Mouse (Mus musculus) neural tube, embryonic 14.5 days (tissue): Measurements from ENCODE around the gene Bco2. TPM values are rescaled to one million over a fixed set of nuclear protein-coding genes. Genes with fewer than 3 reads are reported as not detected.

Experiments used
- ATAC-seq: fragments of 200-750 bp; cut with Nextera tagmentation; 2 replicates; pipeline ENCODE4 v1.8.0; 2017; ENCODE audit warnings: low read depth, mild to moderate bottlenecking, moderate TSS enrichment, moderate library complexity
- H3K27ac ChIP-seq: fragments of 300-500 bp; sonication (generic); 2 replicates; pipeline ENCODE4 v1.5.1; 2014; ENCODE audit warnings: low read depth, mild to moderate bottlenecking, control low read depth, low read length, moderate library complexity, mixed read lengths
- H3K27me3 ChIP-seq: fragments of 300-500 bp; sonication (generic); 2 replicates; pipeline ENCODE4 v1.6.1; 2014; ENCODE audit warnings: low read length; ENCODE audit not compliant: control insufficient read depth, insufficient read depth
- H3K36me3 ChIP-seq: fragments of 300-500 bp; sonication (generic); 2 replicates; pipeline ENCODE4 v1.6.1; 2014; ENCODE audit warnings: low read length, mixed read lengths; ENCODE audit not compliant: control insufficient read depth, insufficient read depth
- H3K4me1 ChIP-seq: fragments of 300-500 bp; sonication (generic); 2 replicates; pipeline ENCODE4 v1.6.1; 2014; ENCODE audit warnings: low read length; ENCODE audit not compliant: control insufficient read depth, insufficient read depth
- H3K4me2 ChIP-seq: fragments of 300-500 bp; sonication (generic); 2 replicates; pipeline ENCODE4 v1.6.1; 2014; ENCODE audit warnings: mild to moderate bottlenecking, low read depth, low read length, control low read depth
- H3K4me3 ChIP-seq: fragments of 300-500 bp; sonication (generic); 2 replicates; pipeline ENCODE4 v1.5.1; 2014; ENCODE audit warnings: low read depth, low read length, control low read depth, mixed read lengths
- H3K9ac ChIP-seq: fragments of 300-500 bp; sonication (generic); replicated peaks from 2 replicates; pipeline ENCODE4 v1.6.1; 2014; ENCODE audit warnings: low read depth, mild to moderate bottlenecking, control low read depth, low read length, mixed read lengths
- H3K9me3 ChIP-seq: fragments of 300-500 bp; sonication (generic); 2 replicates; pipeline ENCODE4 v1.6.1; 2016; ENCODE audit warnings: low read length; ENCODE audit not compliant: control insufficient read depth
- WGBS: fragments of 180-500 bp; shearing (Covaris S2); extraction: QIAGEN DNeasy Blood & Tissue Kit; methylation state at CpG from one replicate; pipeline ENCODE4 v1.1.7; 2014; 5-methylcytosine and 5-hydroxymethylcytosine counted together
- polyA plus RNA-seq: library from polyadenylated mRNA; unstranded; fragments of >200 nt; fragmentation: Nextera tagmentation; extraction: Ambion mirVana; gene quantifications from 2 replicates; pipeline ENCODE4 v1.2.1, GENCODE M21; 2014

The Bco2 gene
- polyA plus RNA-seq, 1 experiment from 2014 or later, result 0.11 TPM

DNA sequence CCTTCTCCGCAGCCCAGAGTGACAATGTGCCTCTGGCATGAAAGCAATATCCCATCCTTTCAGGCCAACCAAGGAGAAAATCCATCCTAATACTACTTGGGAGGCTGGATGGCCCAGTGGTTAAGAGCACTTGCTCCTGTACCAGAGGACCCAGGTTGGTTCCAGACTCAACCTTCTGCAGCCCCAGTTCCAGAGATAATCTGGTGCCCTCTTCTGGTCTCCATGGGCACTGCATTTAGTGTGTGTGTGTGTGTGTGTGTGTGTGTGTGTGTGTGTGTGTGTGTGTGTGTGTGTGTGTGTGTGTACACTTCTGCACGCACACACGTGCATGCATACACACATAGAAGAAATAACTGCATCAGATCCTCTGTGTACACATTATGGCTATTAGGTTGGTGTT is 38.6 kb upstream of the Bco2 start:
- H3K4me1 ChIP-seq, result no peaks in the 10 kb centered on the region
- no peak overlapping the region for H3K27ac ChIP-seq
- 77% methylated on average over 3 of the region's 3 CpGs for WGBS
- ATAC-seq, result no peak
- peaks cover 36% of the 10 kb centered on the region for H3K36me3 ChIP-seq
- H3K4me2 ChIP-seq, result no peak overlapping the region
- H3K27me3 ChIP-seq, result no peaks in the 10 kb centered on the region
- H3K9ac ChIP-seq, result no peak overlapping the region
- H3K9me3 ChIP-seq, result no peaks in the 10 kb centered on the region
- no peak overlapping the region for H3K4me3 ChIP-seq

DNA sequence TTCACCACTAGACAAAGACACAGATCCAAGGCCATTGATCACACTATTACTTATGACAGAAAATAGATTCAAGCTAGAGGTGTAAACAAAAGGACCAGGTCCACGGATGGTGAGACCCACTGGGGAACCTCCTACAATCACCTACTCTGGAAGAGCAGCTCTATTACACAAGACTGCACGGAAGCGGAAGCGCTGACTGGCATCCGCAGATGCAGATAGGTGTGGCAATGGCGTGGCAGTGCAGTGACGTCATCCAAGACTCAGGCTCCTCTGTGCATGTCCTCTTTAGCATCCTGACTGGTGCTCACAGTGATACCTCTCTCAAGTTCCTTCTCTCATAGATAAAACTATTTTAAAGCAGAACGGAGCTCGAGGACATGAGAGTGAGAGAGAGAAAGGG is 38.0 kb upstream of the Bco2 start:
- Histone ChIP-seq H3K4me2 (no peak overlapping the region), H3K9me3 (no peaks in the 10 kb centered on the region), H3K4me1 (no peaks in the 10 kb centered on the region), H3K36me3 (peaks cover 30% of the 10 kb centered on the region), H3K27me3 (no peaks in the 10 kb centered on the region), H3K9ac (no peak overlapping the region), H3K4me3 (no peak overlapping the region), H3K27ac (no peak overlapping the region)
- no peak for ATAC-seq
- WGBS, result 92% methylated on average over 9 of the region's 9 CpGs

DNA sequence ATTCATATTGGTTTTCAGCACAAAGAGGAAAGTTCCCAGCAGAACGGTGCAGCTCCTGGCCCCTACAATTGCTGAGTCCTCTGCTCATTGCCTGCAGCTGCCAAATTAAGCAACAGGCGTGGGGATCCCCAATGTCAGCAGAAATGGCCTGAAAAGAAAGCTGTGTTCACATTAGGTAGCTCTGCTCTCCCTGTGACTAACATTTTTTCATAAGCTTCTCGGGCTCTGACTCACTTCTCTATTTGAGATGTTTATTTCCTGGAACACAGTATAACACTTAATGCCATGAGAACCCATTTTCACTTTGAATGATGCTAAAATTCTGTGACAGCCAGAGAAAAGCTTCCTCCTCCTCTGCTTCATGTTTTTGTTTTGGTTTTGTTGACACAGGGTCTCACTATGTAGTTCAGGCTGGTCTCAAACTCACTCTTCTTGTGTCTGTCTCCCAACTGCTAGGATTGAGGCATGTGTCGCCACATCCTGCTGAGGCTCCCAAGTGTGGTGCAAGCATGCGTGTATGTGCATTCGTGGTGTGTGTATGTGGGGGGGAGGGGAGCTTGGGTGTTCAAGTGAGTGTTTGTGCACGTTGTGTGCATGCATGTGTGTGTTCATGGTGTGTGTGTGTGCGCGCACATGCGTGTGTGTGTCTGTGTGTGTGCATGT is 36.0 kb upstream of the Bco2 start:
- no peaks in the 10 kb centered on the region for H3K9me3 ChIP-seq
- H3K27ac ChIP-seq, result no peak overlapping the region
- H3K36me3 ChIP-seq, result peaks cover 11% of the 10 kb centered on the region
- no peak overlapping the region for H3K4me3 ChIP-seq
- no peaks in the 10 kb centered on the region for H3K4me1 ChIP-seq
- H3K4me2 ChIP-seq, result no peak overlapping the region
- 76% methylated on average over 10 of the region's 10 CpGs for WGBS
- no peak for ATAC-seq
- H3K27me3 ChIP-seq, result no peaks in the 10 kb centered on the region
- H3K9ac ChIP-seq, result no peak overlapping the region

DNA sequence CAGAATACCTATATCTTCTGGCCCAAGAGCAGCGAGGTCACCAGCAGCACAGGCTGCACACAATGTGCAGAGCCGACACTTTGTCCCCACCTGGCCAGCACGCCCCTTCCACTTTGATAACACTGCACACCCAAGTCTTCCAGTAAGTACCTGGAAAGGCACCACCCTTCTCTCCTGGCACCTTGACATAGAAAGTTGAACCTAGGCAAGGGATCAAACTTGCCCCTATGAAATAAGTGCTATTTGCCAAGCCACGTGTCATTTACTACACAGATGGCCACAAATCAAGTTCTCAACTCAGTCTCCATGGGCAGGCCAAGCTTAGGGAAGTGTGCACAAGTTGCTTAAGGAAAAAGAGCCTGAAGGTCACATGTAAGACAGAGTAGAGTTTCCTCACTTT is 32.0 kb upstream of the Bco2 start:
- H3K9ac ChIP-seq, result no peak overlapping the region
- H3K4me1 ChIP-seq, result no peaks in the 10 kb centered on the region
- ATAC-seq, result no peak
- no peaks in the 10 kb centered on the region for H3K9me3 ChIP-seq
- H3K27ac ChIP-seq, result no peak overlapping the region
- no peaks in the 10 kb centered on the region for H3K27me3 ChIP-seq
- no peaks in the 10 kb centered on the region for H3K36me3 ChIP-seq
- whole genome bisulfite sequencing, result 87% methylated on average over 4 of the region's 4 CpGs
- H3K4me2 ChIP-seq, result no peak overlapping the region
- H3K4me3 ChIP-seq, result no peak overlapping the region

DNA sequence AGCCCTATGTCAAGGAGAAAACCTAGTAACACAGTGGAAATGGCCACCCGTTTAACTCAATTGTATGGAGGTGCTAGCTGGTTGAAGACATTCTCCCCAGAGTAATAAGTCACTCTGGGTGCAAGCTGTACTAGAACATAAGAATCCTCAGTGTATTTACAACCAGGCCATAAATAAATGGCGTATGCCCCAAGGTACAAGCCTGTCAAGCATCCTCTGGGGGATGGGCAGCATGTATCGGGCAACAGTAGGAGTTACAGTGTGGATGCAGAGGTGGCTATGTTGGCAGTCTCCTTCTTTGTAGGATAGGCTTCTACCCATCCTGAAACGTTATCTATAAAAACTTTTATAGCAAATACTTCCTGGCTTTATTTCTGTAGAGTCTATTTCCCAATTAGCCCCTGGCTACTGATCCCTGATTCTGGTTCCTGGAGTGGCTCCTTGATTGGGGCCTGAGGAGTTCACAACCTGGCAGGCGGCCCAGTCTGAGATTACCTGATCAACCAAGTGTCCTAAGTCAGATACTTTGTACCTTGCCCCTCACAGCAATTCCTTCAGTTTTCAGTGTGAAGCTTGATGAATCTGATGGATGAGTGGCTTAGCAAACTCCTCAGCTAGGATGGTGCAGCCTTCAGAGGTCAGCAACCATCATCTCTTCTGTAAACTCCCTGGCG is 30.3 kb upstream of the Bco2 start:
- Histone ChIP-seq H3K36me3 (no peaks in the 10 kb centered on the region), H3K27me3 (no peaks in the 10 kb centered on the region), H3K9ac (no peak overlapping the region), H3K4me2 (no peak overlapping the region), H3K4me3 (no peak overlapping the region), H3K27ac (no peak overlapping the region), H3K4me1 (no peaks in the 10 kb centered on the region), H3K9me3 (no peaks in the 10 kb centered on the region)
- WGBS, result 77% methylated on average over 6 of the region's 6 CpGs
- no peak for ATAC-seq

DNA sequence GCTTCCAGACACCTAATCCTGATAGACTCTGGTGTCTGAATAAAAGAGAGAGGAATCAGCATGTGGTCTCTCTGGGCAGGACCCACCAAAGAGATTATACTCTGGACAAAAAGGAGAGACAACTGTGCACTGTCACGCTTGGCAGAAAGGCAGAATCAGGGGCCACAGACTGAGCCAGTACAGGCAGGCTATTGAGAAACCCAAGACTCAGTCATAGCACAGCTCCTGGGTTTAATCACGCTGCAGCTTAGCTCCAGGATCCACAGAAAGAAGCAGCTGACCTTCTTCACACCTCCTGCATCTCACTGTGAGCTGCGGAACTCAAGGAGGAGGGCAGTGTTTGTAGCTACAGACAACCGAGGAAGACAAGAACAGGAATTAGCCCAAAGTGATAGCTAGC is 25.4 kb upstream of the Bco2 start:
- no peaks in the 10 kb centered on the region for H3K9me3 ChIP-seq
- no peaks in the 10 kb centered on the region for H3K4me1 ChIP-seq
- no peak overlapping the region for H3K4me2 ChIP-seq
- WGBS, result 49% methylated on average over 4 of the region's 4 CpGs
- no peaks in the 10 kb centered on the region for H3K36me3 ChIP-seq
- H3K4me3 ChIP-seq, result no peak overlapping the region
- no peak overlapping the region for H3K9ac ChIP-seq
- ATAC-seq, result no peak
- H3K27me3 ChIP-seq, result no peaks in the 10 kb centered on the region
- no peak overlapping the region for H3K27ac ChIP-seq

DNA sequence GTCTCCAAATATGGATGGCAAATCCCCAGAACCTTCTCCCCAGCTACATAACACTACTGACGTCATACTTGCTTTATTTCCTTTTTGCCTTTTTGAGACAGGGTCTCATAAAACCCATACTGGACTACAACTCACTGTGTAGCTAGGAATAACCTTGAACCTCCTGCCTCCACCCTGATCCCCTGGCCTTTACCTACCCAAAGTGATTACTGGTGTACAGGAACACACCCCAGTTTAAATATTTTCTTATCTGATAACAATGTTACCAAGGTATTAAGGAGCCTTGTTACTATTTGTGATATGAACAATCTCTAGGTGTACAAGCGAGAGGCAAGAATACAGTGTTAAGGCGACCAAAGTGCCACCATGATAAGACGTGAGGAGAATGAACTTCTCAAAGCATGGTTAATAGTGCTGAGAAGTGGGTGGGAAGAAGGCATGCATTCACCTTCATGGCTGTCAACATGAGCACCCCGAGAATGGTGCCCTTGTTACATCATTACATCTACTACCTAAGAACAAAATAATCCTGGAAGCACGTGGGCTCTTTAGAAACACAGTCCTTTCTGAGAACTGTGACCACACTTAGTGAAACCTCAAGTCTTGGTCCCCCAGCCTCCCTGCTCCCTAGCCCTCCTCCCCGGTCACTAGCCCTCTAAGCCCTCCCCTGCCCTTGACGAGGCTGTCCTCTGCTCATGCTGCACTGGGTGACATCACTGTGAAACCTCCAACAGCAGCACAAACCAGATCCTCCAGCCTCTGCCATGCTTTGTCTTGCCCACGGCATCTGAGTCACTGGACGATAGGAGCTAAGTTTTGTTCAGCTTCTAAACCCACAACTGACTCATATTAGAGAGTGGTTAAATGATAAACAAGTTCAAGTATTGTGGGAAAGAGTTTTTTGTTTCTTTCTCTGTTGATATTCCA is 14.9 kb upstream of the Bco2 start:
- no peak overlapping the region for H3K4me2 ChIP-seq
- no peak for ATAC-seq
- 88% methylated on average over 10 of the region's 10 CpGs for WGBS
- no peaks in the 10 kb centered on the region for H3K36me3 ChIP-seq
- H3K9ac ChIP-seq, result no peak overlapping the region
- H3K4me3 ChIP-seq, result no peak overlapping the region
- no peaks in the 10 kb centered on the region for H3K9me3 ChIP-seq
- H3K4me1 ChIP-seq, result no peaks in the 10 kb centered on the region
- no peaks in the 10 kb centered on the region for H3K27me3 ChIP-seq
- no peak overlapping the region for H3K27ac ChIP-seq

DNA sequence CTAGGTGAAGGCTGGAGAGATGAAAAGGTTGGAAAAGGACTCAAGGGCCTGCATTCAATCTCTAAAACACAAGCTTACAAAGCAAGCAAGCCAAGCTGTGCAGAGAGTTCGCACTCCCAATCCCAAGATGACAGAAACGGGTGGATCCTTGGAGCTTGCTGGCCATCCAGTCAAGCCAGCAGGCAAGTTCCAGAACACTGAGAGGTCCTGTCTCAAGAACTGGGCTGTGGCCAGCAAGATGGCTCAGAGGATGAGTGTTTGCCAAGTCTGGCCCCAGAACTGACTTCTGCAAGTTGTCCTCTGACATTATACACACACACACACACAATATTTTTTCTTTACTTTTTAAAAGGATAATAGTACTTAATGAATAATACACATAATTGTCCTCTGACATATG is 12.9 kb upstream of the Bco2 start:
- Histone ChIP-seq H3K4me2 (no peak overlapping the region), H3K9me3 (no peaks in the 10 kb centered on the region), H3K9ac (no peak overlapping the region), H3K27me3 (no peaks in the 10 kb centered on the region), H3K4me1 (no peaks in the 10 kb centered on the region), H3K36me3 (no peaks in the 10 kb centered on the region), H3K27ac (no peak overlapping the region), H3K4me3 (no peak overlapping the region)
- no peak for ATAC-seq
- 89% methylated on average over 2 of the region's 2 CpGs for WGBS

DNA sequence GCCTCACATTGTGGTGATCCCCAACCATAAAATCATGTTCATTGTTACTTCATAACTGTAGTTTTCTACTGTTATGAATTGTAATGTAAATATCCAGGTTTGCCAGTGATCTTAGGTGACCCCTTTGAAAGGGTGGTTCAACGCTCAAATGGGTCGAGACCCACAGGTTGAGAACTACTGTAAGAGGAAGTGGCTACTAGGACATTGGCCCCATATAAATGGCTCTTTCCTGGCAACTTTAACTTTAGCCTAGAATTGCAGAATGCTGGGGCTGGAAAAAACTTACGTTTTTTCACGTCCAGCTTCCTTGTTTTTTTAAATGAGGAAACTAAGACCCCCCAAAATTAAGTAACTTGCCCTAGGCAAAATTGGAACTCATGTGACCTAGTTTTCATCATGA is 12.4 kb upstream of the Bco2 start:
- 91% methylated on average over 4 of the region's 4 CpGs for WGBS
- Histone ChIP-seq H3K4me1 (no peaks in the 10 kb centered on the region), H3K4me3 (no peak overlapping the region), H3K9me3 (no peaks in the 10 kb centered on the region), H3K27ac (no peak overlapping the region), H3K9ac (no peak overlapping the region), H3K27me3 (no peaks in the 10 kb centered on the region), H3K4me2 (no peak overlapping the region), H3K36me3 (no peaks in the 10 kb centered on the region)
- no peak for ATAC-seq
